Mouse (Mus musculus) cerebellum, adult 2 months (tissue): Measurements from ENCODE around the gene Nfya. TPM values are rescaled to one million over a fixed set of nuclear protein-coding genes. Genes with fewer than 3 reads are reported as not detected.

Source experiments
- DNase-seq, 2 experiments: peaks; one replicate each; pipeline ENCODE4 v3.0.0; 2021
- H3K27ac ChIP-seq: fragments of 200-500 bp; 2 replicates; pipeline ENCODE4 v1.5.1; 2012; ENCODE audit warnings: low read length, control low read depth, inconsistent platforms; ENCODE audit not compliant: insufficient read depth
- H3K27me3 ChIP-seq: fragments of 200-500 bp; 2 replicates; pipeline ENCODE4 v1.6.1; 2012; ENCODE audit warnings: inconsistent platforms, mild to moderate bottlenecking, low read length, moderate library complexity; ENCODE audit not compliant: control insufficient read depth, insufficient read depth
- H3K4me1 ChIP-seq: fragments of 200-500 bp; 2 replicates; pipeline ENCODE4 v1.6.1; 2011; ENCODE audit warnings: low read length; ENCODE audit not compliant: control insufficient read depth, insufficient read depth
- H3K4me3 ChIP-seq: fragments of 200-500 bp; replicated peaks from 2 replicates; pipeline ENCODE3; 2011; ENCODE audit warnings: mild to moderate bottlenecking, low read depth, low read length, control low read depth; ENCODE audit not compliant: insufficient read depth
- CTCF ChIP-seq: fragments of 200-500 bp; IDR thresholded peaks from 2 replicates; pipeline ENCODE4 v1.5.1; 2011; ENCODE audit warnings: low read depth, mild to moderate bottlenecking, control low read depth, low read length, moderate library complexity, borderline replicate concordance; ENCODE audit not compliant: insufficient read depth
- POLR2A ChIP-seq: fragments of 200-500 bp; IDR thresholded peaks from 2 replicates; pipeline ENCODE4 v1.6.1; 2011; ENCODE audit warnings: low read length, control low read depth, borderline replicate concordance; ENCODE audit not compliant: insufficient read depth
- WGBS: fragments of 180-500 bp; shearing (Covaris S2); methylation state at CpG from one replicate; pipeline ENCODE4 v1.1.7; 2018; 5-methylcytosine and 5-hydroxymethylcytosine counted together
- polyA plus RNA-seq: library from polyadenylated mRNA; depleted of rRNA; stranded (reverse); fragments of >200 nt; gene quantifications from 2 replicates; pipeline ENCODE4 v1.2.3, GENCODE M21; 2012

The Nfya gene
- polyA plus RNA-seq, 1 experiment: 20.3 TPM

- Histone ChIP-seq H3K4me3 (no peak overlapping the region), H3K27ac (no peak overlapping the region), H3K27me3 (no peaks in the 10 kb centered on the region), H3K4me1 (no peaks in the 10 kb centered on the region; the same call in 1 of the 2 replicates)
- DNase-seq: no peak
- TF ChIP-seq CTCF: no peak
- no peak for TF ChIP-seq POLR2A
- WGBS: 80% methylated on average over 13 of the region's 13 CpGs
Observed at GRCm38 (mm10) chr17:48426991-48427750, 17.5 kb upstream of the Nfya start.

GRCm38 (mm10) chr17:48425823-48426612 lies 16.3 kb upstream of the Nfya start:
- no peaks in the 10 kb centered on the region for H3K27me3 ChIP-seq

GRCm38 (mm10) chr17:48424237-48424636 lies 14.5 kb upstream of the Nfya start:
- no peaks in the 10 kb centered on the region; the same call in 1 of the 2 replicates for H3K4me1 ChIP-seq
- DNase-seq: no peak
- H3K27ac ChIP-seq: no peak overlapping the region
- 86% methylated on average over 9 of the region's 9 CpGs for WGBS
- TF ChIP-seq CTCF: no peak
- TF ChIP-seq POLR2A: no peak
- H3K27me3 ChIP-seq: no peaks in the 10 kb centered on the region
- no peak overlapping the region for H3K4me3 ChIP-seq

More at GRCm38 (mm10) chr17:48425823-48426612, 16.3 kb upstream of the Nfya start:
- DNase-seq: no peak
- Histone ChIP-seq H3K4me1 (no peaks in the 10 kb centered on the region; the same call in 1 of the 2 replicates), H3K4me3 (no peak overlapping the region), H3K27ac (no peak overlapping the region)
- WGBS: 31% methylated on average over 9 of the region's 9 CpGs
- TF ChIP-seq CTCF (no peak), POLR2A (no peak)

DNA sequence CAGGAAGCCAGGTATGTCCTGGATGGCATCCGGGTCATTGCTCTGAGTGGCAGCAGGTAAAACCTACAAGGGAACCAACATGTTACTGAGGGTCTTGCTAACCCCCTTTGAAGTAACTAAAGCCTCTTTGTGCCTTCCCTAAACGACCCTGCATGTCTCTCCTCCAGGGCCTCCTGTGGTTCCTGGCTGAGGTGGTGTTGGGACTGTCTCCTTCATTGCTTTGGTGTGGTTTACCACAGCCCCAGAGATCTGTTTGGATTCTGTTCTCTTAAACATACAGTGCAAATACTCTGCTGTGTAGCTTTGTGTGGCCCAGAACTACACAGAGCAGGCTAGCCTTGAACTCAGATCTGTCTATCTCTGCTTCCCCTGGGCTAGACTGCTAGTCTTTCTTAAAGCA lies 9.9 kb upstream of the Nfya start:
- no peak overlapping the region for H3K4me3 ChIP-seq
- H3K27me3 ChIP-seq: no peaks in the 10 kb centered on the region
- peaks cover 11% of the 10 kb centered on the region for H3K4me1 ChIP-seq
- WGBS: 63% methylated on average over 2 of the region's 2 CpGs
- TF ChIP-seq POLR2A (no peak), CTCF (no peak)
- H3K27ac ChIP-seq: no peak overlapping the region
- DNase-seq: no peak

DNA sequence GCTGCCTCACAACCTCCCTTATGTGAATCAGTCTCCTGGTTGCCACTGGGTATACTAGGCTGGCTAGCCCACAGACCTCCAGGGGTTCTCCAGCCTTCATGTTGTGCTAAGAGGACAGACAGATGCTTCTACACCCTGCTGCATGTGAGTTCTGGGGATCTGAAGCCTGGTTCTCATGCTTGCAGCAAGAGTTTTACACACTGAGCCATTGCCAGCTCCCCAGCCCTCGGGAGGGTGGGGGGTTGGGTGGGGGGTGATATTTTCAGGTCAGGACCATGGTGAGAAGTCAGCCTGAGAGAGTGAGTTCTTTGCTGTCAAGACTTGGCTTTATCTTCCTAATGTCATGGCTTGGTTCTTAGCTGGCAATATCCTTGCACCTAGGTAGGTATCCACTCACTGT lies 9.1 kb upstream of the Nfya start:
- no peak overlapping the region for H3K27ac ChIP-seq
- peaks cover 11% of the 10 kb centered on the region for H3K4me1 ChIP-seq
- H3K4me3 ChIP-seq: no peak overlapping the region
- no peaks in the 10 kb centered on the region for H3K27me3 ChIP-seq
- 73% methylated on average over 1 of the region's 1 CpGs for WGBS
- no peak for DNase-seq
- TF ChIP-seq CTCF: no peak
- TF ChIP-seq POLR2A: no peak

GRCm38 (mm10) chr17:48418174-48418573 lies 8.5 kb upstream of the Nfya start:
- TF ChIP-seq POLR2A (no peak), CTCF (no peak)
- Histone ChIP-seq H3K27ac (no peak overlapping the region), H3K4me1 (peaks cover 11% of the 10 kb centered on the region), H3K4me3 (no peak overlapping the region), H3K27me3 (no peaks in the 10 kb centered on the region)
- DNase-seq: no peak
- 94% methylated on average over 7 of the region's 7 CpGs for WGBS

- TF ChIP-seq CTCF (no peak), POLR2A (no peak)
- peaks cover 11% of the 10 kb centered on the region for H3K4me1 ChIP-seq
- no peak overlapping the region for H3K27ac ChIP-seq
- no peak overlapping the region for H3K4me3 ChIP-seq
- no peak for DNase-seq
- no peaks in the 10 kb centered on the region for H3K27me3 ChIP-seq
- 96% methylated on average over 6 of the region's 6 CpGs for WGBS
Observed at GRCm38 (mm10) chr17:48417521-48417920, 7.8 kb upstream of the Nfya start.
